Mouse (Mus musculus) liver, embryonic 13.5 days (tissue): ENCODE data around the gene Gm49337. TPM values are rescaled to one million over a fixed set of nuclear protein-coding genes. Genes with fewer than 3 reads are reported as not detected.

Experiments used
- ATAC-seq: fragments of 200-750 bp; cut with Nextera tagmentation; 2 replicates; pipeline ENCODE4 v1.8.0; 2017; ENCODE audit warnings: low read depth, mild to moderate bottlenecking, moderate number of reproducible peaks, moderate library complexity
- DNase-seq: peaks from one replicate; pipeline ENCODE4 v3.0.0; 2022
- H3K27ac ChIP-seq: fragments of 300-500 bp; sonication (generic); 2 replicates; pipeline ENCODE4 v1.5.1; 2015; ENCODE audit warnings: moderate library complexity, mild to moderate bottlenecking, inconsistent platforms
- H3K27me3 ChIP-seq: fragments of 300-500 bp; sonication (generic); 2 replicates; pipeline ENCODE4 v1.6.1; 2015; ENCODE audit warnings: mild to moderate bottlenecking, inconsistent platforms
- H3K36me3 ChIP-seq: fragments of 300-500 bp; sonication (generic); 2 replicates; pipeline ENCODE4 v1.6.1; 2015; ENCODE audit warnings: mild to moderate bottlenecking, inconsistent platforms
- H3K4me1 ChIP-seq: fragments of 300-500 bp; sonication (generic); replicated peaks from 2 replicates; pipeline ENCODE4 v1.6.1; 2015; ENCODE audit warnings: inconsistent platforms
- H3K4me2 ChIP-seq: fragments of 300-500 bp; sonication (generic); 2 replicates; pipeline ENCODE4 v1.6.1; 2015; ENCODE audit warnings: inconsistent platforms, mild to moderate bottlenecking, moderate library complexity
- H3K4me3 ChIP-seq: fragments of 300-500 bp; sonication (generic); replicated peaks from 2 replicates; pipeline ENCODE4 v1.5.1; 2015; ENCODE audit warnings: mild to moderate bottlenecking, inconsistent platforms
- H3K9ac ChIP-seq: fragments of 300-500 bp; sonication (generic); 2 replicates; pipeline ENCODE4 v1.6.1; 2015; ENCODE audit warnings: mild to moderate bottlenecking, inconsistent platforms
- H3K9me3 ChIP-seq: fragments of 300-500 bp; sonication (generic); replicated peaks from 2 replicates; pipeline ENCODE4 v1.6.1; 2016; ENCODE audit warnings: inconsistent platforms
- WGBS: fragments of 180-500 bp; shearing (Covaris S2); methylation state at CpG from one replicate; pipeline ENCODE4 v1.1.7; 2015; ENCODE audit not compliant: insufficient replicate concordance; 5-methylcytosine and 5-hydroxymethylcytosine counted together
- polyA plus RNA-seq: library from polyadenylated mRNA; unstranded; fragments of >200 nt; fragmentation: Nextera tagmentation; extraction: Ambion mirVana; gene quantifications from 2 replicates; pipeline ENCODE4 v1.2.1, GENCODE M21; 2015

The Gm49337 gene
- polyA plus RNA-seq, 1 experiment from 2014 or later = not detected

- ATAC-seq (0 out of 2 replicates have a peak, but pooled peaks have one; percentile 45), DNase-seq (no peak)
- 63% methylated on average over 3 of the region's 3 CpGs for WGBS
- Histone ChIP-seq H3K4me3 (no peak overlapping the region), H3K27ac (no peak overlapping the region), H3K4me1 (peaks cover 4% of the 10 kb centered on the region), H3K9me3 (no peaks in the 10 kb centered on the region), H3K9ac (no peak overlapping the region), H3K27me3 (no peaks in the 10 kb centered on the region), H3K36me3 (no peaks in the 10 kb centered on the region), H3K4me2 (no peak overlapping the region)
Observed at GRCm38 (mm10) chr4:116249986-116250385, 76.8 kb downstream of the Gm49337 start.

GRCm38 (mm10) chr4:116268220-116268619 lies 95.0 kb downstream of the Gm49337 start:
- no peaks in the 10 kb centered on the region for H3K36me3 ChIP-seq
- H3K4me3 ChIP-seq = no peak overlapping the region
- no peaks in the 10 kb centered on the region for H3K4me1 ChIP-seq
- no peaks in the 10 kb centered on the region for H3K27me3 ChIP-seq
- no peaks in the 10 kb centered on the region for H3K9me3 ChIP-seq
- no peak overlapping the region for H3K9ac ChIP-seq
- H3K27ac ChIP-seq = no peak overlapping the region
- DNase-seq = no peak
- no peak overlapping the region for H3K4me2 ChIP-seq
- 82% methylated on average over 6 of the region's 6 CpGs for WGBS
- ATAC-seq = no peak

- no peaks in the 10 kb centered on the region for H3K36me3 ChIP-seq
- whole genome bisulfite sequencing = 41% methylated on average over 2 of the region's 2 CpGs
- no peak for ATAC-seq
Observed at GRCm38 (mm10) chr4:116282211-116282610, 109.0 kb downstream of the Gm49337 start.

GRCm38 (mm10) chr4:116291561-116291960 lies 118.4 kb downstream of the Gm49337 start:
- no peak overlapping the region for H3K27ac ChIP-seq
- H3K4me3 ChIP-seq = no peak overlapping the region
- ATAC-seq (no peak), DNase-seq (no peak)
- WGBS = 70% methylated on average over 6 of the region's 6 CpGs
- no peak overlapping the region for H3K4me2 ChIP-seq
- H3K9ac ChIP-seq = no peak overlapping the region
- no peaks in the 10 kb centered on the region for H3K4me1 ChIP-seq
- H3K9me3 ChIP-seq = no peaks in the 10 kb centered on the region
- H3K36me3 ChIP-seq = no peaks in the 10 kb centered on the region
- H3K27me3 ChIP-seq = no peaks in the 10 kb centered on the region

More at GRCm38 (mm10) chr4:116282211-116282610, 109.0 kb downstream of the Gm49337 start:
- no peaks in the 10 kb centered on the region for H3K27me3 ChIP-seq
- H3K9ac ChIP-seq = no peak overlapping the region
- H3K4me3 ChIP-seq = no peak overlapping the region
- no peak for DNase-seq
- H3K4me1 ChIP-seq = no peaks in the 10 kb centered on the region
- H3K9me3 ChIP-seq = no peaks in the 10 kb centered on the region
- H3K4me2 ChIP-seq = no peak overlapping the region
- no peak overlapping the region for H3K27ac ChIP-seq

GRCm38 (mm10) chr4:116293296-116293695 lies 120.1 kb downstream of the Gm49337 start:
- no peak overlapping the region for H3K4me3 ChIP-seq
- H3K4me1 ChIP-seq = no peaks in the 10 kb centered on the region
- no peak overlapping the region for H3K9ac ChIP-seq
- H3K4me2 ChIP-seq = no peak overlapping the region
- DNase-seq (peak; percentile 42), ATAC-seq (0 out of 2 replicates have a peak, but pooled peaks have one; percentile 31)
- 63% methylated on average over 12 of the region's 12 CpGs for WGBS
- H3K36me3 ChIP-seq = no peaks in the 10 kb centered on the region
- no peaks in the 10 kb centered on the region for H3K27me3 ChIP-seq
- no peaks in the 10 kb centered on the region for H3K9me3 ChIP-seq
- no peak overlapping the region for H3K27ac ChIP-seq

GRCm38 (mm10) chr4:116300878-116301355 lies 127.7 kb downstream of the Gm49337 start:
- ATAC-seq (0 out of 2 replicates have a peak, but pooled peaks have one; percentile 36), DNase-seq (no peak)
- H3K9ac ChIP-seq = no peak overlapping the region
- WGBS = 10% methylated on average over 4 of the region's 4 CpGs
- no peaks in the 10 kb centered on the region for H3K36me3 ChIP-seq
- H3K9me3 ChIP-seq = no peaks in the 10 kb centered on the region
- no peaks in the 10 kb centered on the region for H3K4me1 ChIP-seq
- no peaks in the 10 kb centered on the region for H3K27me3 ChIP-seq
- H3K4me3 ChIP-seq = no peak overlapping the region
- no peak overlapping the region for H3K4me2 ChIP-seq
- no peak overlapping the region for H3K27ac ChIP-seq

GRCm38 (mm10) chr4:116304551-116304950 lies 131.4 kb downstream of the Gm49337 start:
- H3K36me3 ChIP-seq = peaks cover 24% of the 10 kb centered on the region
- 25% methylated on average over 1 of the region's 1 CpGs for WGBS
- H3K27me3 ChIP-seq = no peaks in the 10 kb centered on the region
- ATAC-seq (no peak), DNase-seq (no peak)
- H3K4me3 ChIP-seq = no peak overlapping the region
- H3K9ac ChIP-seq = no peak overlapping the region
- H3K4me1 ChIP-seq = no peaks in the 10 kb centered on the region
- H3K27ac ChIP-seq = no peak overlapping the region
- no peaks in the 10 kb centered on the region for H3K9me3 ChIP-seq
- no peak overlapping the region for H3K4me2 ChIP-seq

GRCm38 (mm10) chr4:116317575-116317974 lies 144.4 kb downstream of the Gm49337 start:
- H3K4me2 ChIP-seq = no peak overlapping the region
- WGBS = 82% methylated on average over 4 of the region's 4 CpGs
- no peak for ATAC-seq
- no peak overlapping the region for H3K27ac ChIP-seq
- no peaks in the 10 kb centered on the region for H3K27me3 ChIP-seq
- H3K4me1 ChIP-seq = no peaks in the 10 kb centered on the region
- H3K4me3 ChIP-seq = no peak overlapping the region
- H3K9me3 ChIP-seq = no peaks in the 10 kb centered on the region
- no peak for DNase-seq
- H3K9ac ChIP-seq = no peak overlapping the region
- H3K36me3 ChIP-seq = peaks cover 60% of the 10 kb centered on the region

GRCm38 (mm10) chr4:116322127-116322526 lies 148.9 kb downstream of the Gm49337 start:
- Histone ChIP-seq H3K4me2 (no peak overlapping the region), H3K4me3 (no peak overlapping the region), H3K9ac (no peak overlapping the region), H3K9me3 (no peaks in the 10 kb centered on the region), H3K36me3 (peaks cover 35% of the 10 kb centered on the region), H3K27ac (no peak overlapping the region), H3K4me1 (no peaks in the 10 kb centered on the region), H3K27me3 (no peaks in the 10 kb centered on the region)
- no peak for ATAC-seq
- WGBS = 81% methylated on average over 6 of the region's 6 CpGs
- DNase-seq = no peak

- no peak overlapping the region for H3K27ac ChIP-seq
- peaks cover 19% of the 10 kb centered on the region for H3K36me3 ChIP-seq
- H3K4me2 ChIP-seq = no peak overlapping the region
- H3K4me3 ChIP-seq = no peak overlapping the region
- no peak overlapping the region for H3K9ac ChIP-seq
- H3K27me3 ChIP-seq = no peaks in the 10 kb centered on the region
- no peak for DNase-seq
- ATAC-seq = no peak
- H3K9me3 ChIP-seq = no peaks in the 10 kb centered on the region
- H3K4me1 ChIP-seq = no peaks in the 10 kb centered on the region
- 86% methylated on average over 3 of the region's 3 CpGs for WGBS
Observed at GRCm38 (mm10) chr4:116329256-116329655, 156.1 kb downstream of the Gm49337 start.

- Histone ChIP-seq H3K36me3 (no peaks in the 10 kb centered on the region), H3K27ac (no peak overlapping the region), H3K4me3 (no peak overlapping the region), H3K4me2 (no peak overlapping the region), H3K9me3 (no peaks in the 10 kb centered on the region), H3K27me3 (no peaks in the 10 kb centered on the region), H3K9ac (no peak overlapping the region), H3K4me1 (no peaks in the 10 kb centered on the region)
- ATAC-seq = no peak
- WGBS = 75% methylated on average over 1 of the region's 1 CpGs
- no peak for DNase-seq
Observed at GRCm38 (mm10) chr4:116336294-116336693, 163.1 kb downstream of the Gm49337 start.

- Histone ChIP-seq H3K4me1 (no peaks in the 10 kb centered on the region), H3K4me3 (no peak overlapping the region), H3K9me3 (no peaks in the 10 kb centered on the region), H3K9ac (no peak overlapping the region), H3K36me3 (no peaks in the 10 kb centered on the region), H3K27ac (no peak overlapping the region), H3K27me3 (no peaks in the 10 kb centered on the region), H3K4me2 (no peak overlapping the region)
- DNase-seq (peak; percentile 4), ATAC-seq (no peak)
Observed at GRCm38 (mm10) chr4:116342119-116342518, 168.9 kb downstream of the Gm49337 start.
